Mouse (Mus musculus): ENCODE results near the gene Glis1. TPM values are rescaled to one million over a fixed set of nuclear protein-coding genes. Genes with fewer than 3 reads are reported as not detected.

The Glis1 gene
- polyA plus RNA-seq, 1 experiment = 2.8 TPM

DNA sequence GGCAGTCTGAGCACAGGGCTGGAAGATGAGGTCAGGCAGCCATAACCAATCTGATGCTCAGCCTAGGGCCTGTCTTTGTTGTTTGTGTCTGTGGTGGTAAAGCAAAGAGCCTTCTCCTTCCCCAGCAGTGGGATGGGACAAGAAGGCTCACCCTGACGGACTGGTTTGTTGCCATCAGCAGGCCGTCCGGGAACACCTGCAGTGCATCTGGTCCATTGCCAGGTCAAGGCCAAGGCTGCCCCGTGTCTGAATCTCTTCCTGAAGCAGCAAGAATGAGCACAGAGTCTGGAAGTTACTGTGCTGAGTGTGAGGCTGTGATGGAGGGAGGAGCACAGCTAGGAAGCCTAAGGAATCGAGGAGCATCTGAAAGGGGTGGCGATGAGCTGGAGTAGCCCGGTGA lies 168.8 kb downstream of the Glis1 start:
- H3K27ac ChIP-seq (ENCODE audit: control insufficient read depth, insufficient read depth, low read depth, low read length) = no peak overlapping the region
- H3K4me1 ChIP-seq (ENCODE audit: control insufficient read depth, insufficient read depth, low read length) = no peaks in the 10 kb centered on the region
- no peak overlapping the region for H3K4me3 ChIP-seq (ENCODE audit: control insufficient read depth, low read depth, low read length)
- no peaks in the 10 kb centered on the region for H3K36me3 ChIP-seq (ENCODE audit: control insufficient read depth, insufficient read depth, low read length)
- H3K27me3 ChIP-seq (ENCODE audit: control insufficient read depth, insufficient read depth, low read length) = no peaks in the 10 kb centered on the region
- TF ChIP-seq CTCF (IDR thresholded peaks at IDR 0.05; ENCODE audit: control insufficient read depth, insufficient read depth, insufficient replicate concordance, low read depth, low read length) (no peak), POLR2A (IDR thresholded peaks at IDR 0.05; ENCODE audit: control insufficient read depth, low read depth, low read length) (no peak)

DNA sequence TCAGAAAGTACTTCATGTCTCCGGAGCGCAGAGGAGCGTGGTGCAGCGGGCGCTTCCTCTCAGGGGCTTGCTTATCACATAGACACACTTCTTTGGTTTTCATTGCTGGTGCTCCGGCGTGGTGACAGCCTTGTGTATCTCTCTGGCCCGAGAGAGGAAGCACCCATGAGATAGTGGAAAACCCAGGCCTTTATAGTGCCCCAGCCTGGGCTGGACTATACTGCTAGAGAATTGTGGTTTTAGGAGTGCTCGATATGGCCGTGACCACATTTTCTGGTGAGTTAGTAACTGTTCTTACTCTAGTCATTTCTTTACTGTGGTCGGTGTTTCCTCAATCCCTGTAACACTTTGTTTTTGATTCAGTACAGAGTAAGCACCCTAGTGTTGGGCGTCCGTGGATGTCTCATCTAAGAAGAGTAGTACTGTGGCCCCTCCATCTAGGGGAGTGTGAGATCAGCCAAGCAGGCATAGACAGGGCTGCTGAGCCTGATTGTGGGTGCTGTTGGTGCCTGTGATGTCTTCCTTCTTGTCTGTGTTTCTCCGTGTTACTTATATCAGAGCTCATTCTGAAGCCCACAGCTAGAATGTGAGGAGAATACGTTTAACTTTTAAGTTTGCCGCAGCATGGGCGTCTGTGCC lies 171.7 kb downstream of the Glis1 start:
- no peak for TF ChIP-seq CTCF (IDR thresholded peaks at IDR 0.05; ENCODE audit: control insufficient read depth, insufficient read depth, insufficient replicate concordance, low read depth, low read length)
- TF ChIP-seq POLR2A (IDR thresholded peaks at IDR 0.05; ENCODE audit: control insufficient read depth, low read depth, low read length) = no peak
- Histone ChIP-seq H3K4me1 (ENCODE audit: control insufficient read depth, insufficient read depth, low read length) (no peaks in the 10 kb centered on the region), H3K36me3 (ENCODE audit: control insufficient read depth, insufficient read depth, low read length) (no peaks in the 10 kb centered on the region), H3K27ac (ENCODE audit: control insufficient read depth, insufficient read depth, low read depth, low read length) (no peak overlapping the region), H3K27me3 (ENCODE audit: control insufficient read depth, insufficient read depth, low read length) (no peaks in the 10 kb centered on the region), H3K4me3 (ENCODE audit: control insufficient read depth, low read depth, low read length) (no peak overlapping the region)

DNA sequence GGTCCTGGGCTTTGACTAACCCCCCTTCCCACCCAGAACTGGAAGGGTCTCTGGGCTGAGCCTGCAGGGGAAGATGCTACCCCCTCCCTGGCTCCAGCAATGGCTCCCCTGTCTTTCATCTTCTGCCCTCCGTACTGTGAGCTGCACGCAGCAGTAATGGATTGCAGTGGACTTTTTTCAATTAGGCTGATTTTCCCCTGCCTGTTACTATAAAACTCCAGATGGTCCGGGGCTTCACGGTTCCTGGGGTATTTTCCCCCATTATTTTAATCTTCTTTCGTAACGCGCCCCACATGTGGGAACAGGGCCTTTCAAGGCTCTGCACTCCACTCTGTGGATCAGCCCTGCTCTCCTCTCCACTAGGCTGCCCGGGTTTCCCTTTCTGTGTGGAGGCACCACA lies 175.4 kb downstream of the Glis1 start:
- no peaks in the 10 kb centered on the region for H3K27me3 ChIP-seq (ENCODE audit: control insufficient read depth, insufficient read depth, low read length)
- H3K4me1 ChIP-seq (ENCODE audit: control insufficient read depth, insufficient read depth, low read length) = no peaks in the 10 kb centered on the region
- no peak overlapping the region for H3K27ac ChIP-seq (ENCODE audit: control insufficient read depth, insufficient read depth, low read depth, low read length)
- TF ChIP-seq CTCF (IDR thresholded peaks at IDR 0.05; ENCODE audit: control insufficient read depth, insufficient read depth, insufficient replicate concordance, low read depth, low read length) (no peak), POLR2A (IDR thresholded peaks at IDR 0.05; ENCODE audit: control insufficient read depth, low read depth, low read length) (no peak)
- no peaks in the 10 kb centered on the region for H3K36me3 ChIP-seq (ENCODE audit: control insufficient read depth, insufficient read depth, low read length)
- no peak overlapping the region for H3K4me3 ChIP-seq (ENCODE audit: control insufficient read depth, low read depth, low read length)

DNA sequence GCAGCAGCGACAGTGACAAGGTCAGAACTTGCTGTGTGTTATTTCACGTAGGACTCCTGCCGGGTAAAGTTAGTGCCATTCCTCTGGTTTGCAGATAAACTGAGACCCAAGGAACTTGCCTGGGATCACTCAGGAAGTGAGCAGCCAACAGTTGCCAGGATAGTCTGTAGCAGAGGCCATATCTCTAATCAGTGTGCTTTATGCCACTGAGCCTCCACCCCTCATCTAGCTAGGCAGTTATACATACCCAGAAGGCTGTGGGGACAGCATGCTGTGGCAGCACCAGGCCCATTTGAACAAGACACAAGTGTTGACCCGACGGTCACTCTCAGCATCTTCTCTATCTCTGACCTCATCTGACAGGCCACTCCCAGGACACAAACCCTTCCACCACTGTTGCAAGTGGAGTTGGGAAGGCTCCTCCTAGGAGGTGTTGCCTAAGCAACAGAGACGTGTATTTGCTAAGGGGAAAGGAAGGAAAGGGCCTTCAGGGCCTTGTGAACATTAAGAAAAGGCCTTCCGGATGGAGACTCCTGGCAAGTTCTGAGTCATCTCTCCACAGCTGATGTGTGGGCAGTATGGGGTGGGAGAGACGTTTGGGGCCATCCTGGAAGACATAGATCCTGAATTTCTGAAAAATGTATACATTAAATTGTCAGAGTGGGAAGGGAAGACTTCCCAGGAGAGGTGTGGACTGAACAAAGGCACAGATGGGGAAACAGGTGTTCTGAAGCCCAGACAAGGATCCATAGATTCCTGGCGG lies 177.7 kb downstream of the Glis1 start:
- Histone ChIP-seq H3K27ac (ENCODE audit: control insufficient read depth, insufficient read depth, low read depth, low read length) (no peak overlapping the region), H3K4me3 (ENCODE audit: control insufficient read depth, low read depth, low read length) (no peak overlapping the region), H3K4me1 (ENCODE audit: control insufficient read depth, insufficient read depth, low read length) (no peaks in the 10 kb centered on the region), H3K36me3 (ENCODE audit: control insufficient read depth, insufficient read depth, low read length) (no peaks in the 10 kb centered on the region), H3K27me3 (ENCODE audit: control insufficient read depth, insufficient read depth, low read length) (no peaks in the 10 kb centered on the region)
- TF ChIP-seq CTCF (IDR thresholded peaks at IDR 0.05; ENCODE audit: control insufficient read depth, insufficient read depth, insufficient replicate concordance, low read depth, low read length) (no peak), POLR2A (IDR thresholded peaks at IDR 0.05; ENCODE audit: control insufficient read depth, low read depth, low read length) (no peak)

DNA sequence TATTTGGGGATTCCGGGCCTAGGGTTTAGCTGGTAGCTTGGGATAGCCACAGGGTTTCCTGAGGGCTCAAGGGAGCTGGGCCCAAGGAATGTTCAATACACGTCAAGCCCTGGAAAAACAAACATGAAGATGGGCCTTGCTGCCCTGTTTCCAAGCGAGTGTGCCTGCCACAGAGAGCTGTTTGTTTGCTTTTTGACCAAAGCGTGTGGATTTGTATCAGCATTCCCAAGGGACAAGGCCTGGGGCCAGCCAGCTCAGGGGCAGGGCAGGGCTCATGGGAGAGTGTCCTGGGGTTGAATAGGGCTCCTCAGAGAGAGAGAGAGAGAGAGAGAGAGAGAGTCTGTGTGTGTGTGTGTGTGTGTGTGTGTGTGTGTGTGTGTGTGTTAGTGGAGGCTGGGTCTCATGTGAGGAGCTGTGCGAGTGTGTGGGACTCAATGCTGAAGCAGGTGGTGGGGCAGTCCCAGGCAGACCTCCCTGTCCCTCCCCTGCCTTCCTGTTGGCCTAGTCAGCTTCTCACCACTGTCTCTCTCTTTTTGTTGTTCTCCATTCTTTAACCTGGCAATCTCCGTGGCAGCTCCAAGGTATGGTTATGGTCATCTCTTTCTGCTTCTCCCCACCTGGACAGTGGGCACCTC lies 183.3 kb downstream of the Glis1 start:
- Histone ChIP-seq H3K4me3 (ENCODE audit: control insufficient read depth, low read depth, low read length) (no peak overlapping the region), H3K27ac (ENCODE audit: control insufficient read depth, insufficient read depth, low read depth, low read length) (no peak overlapping the region), H3K4me1 (ENCODE audit: control insufficient read depth, insufficient read depth, low read length) (no peaks in the 10 kb centered on the region), H3K36me3 (ENCODE audit: control insufficient read depth, insufficient read depth, low read length) (no peaks in the 10 kb centered on the region), H3K27me3 (ENCODE audit: control insufficient read depth, insufficient read depth, low read length) (no peaks in the 10 kb centered on the region)
- TF ChIP-seq POLR2A (IDR thresholded peaks at IDR 0.05; ENCODE audit: control insufficient read depth, low read depth, low read length) (no peak), CTCF (IDR thresholded peaks at IDR 0.05; ENCODE audit: control insufficient read depth, insufficient read depth, insufficient replicate concordance, low read depth, low read length) (no peak)

DNA sequence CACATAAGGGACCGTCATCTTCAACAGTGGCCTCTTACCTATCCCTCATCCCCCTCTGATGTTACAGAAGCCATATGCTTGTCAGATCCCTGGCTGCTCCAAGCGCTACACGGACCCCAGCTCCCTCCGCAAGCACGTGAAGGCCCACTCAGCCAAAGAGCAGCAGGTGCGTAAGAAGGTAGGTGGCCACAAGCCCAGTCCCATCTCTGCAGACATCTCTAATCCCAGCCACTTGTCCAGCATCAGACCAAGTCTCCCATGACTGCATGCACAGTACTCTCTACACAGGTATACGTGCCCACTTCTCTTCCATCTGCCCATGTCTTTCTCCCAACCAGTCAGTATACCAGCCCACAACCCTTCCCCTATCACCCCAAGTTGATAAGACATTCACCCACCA lies 185.1 kb downstream of the Glis1 start:
- no peak overlapping the region for H3K4me3 ChIP-seq (ENCODE audit: control insufficient read depth, low read depth, low read length)
- no peak overlapping the region for H3K27ac ChIP-seq (ENCODE audit: control insufficient read depth, insufficient read depth, low read depth, low read length)
- H3K4me1 ChIP-seq (ENCODE audit: control insufficient read depth, insufficient read depth, low read length) = no peaks in the 10 kb centered on the region
- no peaks in the 10 kb centered on the region for H3K36me3 ChIP-seq (ENCODE audit: control insufficient read depth, insufficient read depth, low read length)
- TF ChIP-seq CTCF (IDR thresholded peaks at IDR 0.05; ENCODE audit: control insufficient read depth, insufficient read depth, insufficient replicate concordance, low read depth, low read length) (no peak), POLR2A (IDR thresholded peaks at IDR 0.05; ENCODE audit: control insufficient read depth, low read depth, low read length) (no peak)
- no peaks in the 10 kb centered on the region for H3K27me3 ChIP-seq (ENCODE audit: control insufficient read depth, insufficient read depth, low read length)

DNA sequence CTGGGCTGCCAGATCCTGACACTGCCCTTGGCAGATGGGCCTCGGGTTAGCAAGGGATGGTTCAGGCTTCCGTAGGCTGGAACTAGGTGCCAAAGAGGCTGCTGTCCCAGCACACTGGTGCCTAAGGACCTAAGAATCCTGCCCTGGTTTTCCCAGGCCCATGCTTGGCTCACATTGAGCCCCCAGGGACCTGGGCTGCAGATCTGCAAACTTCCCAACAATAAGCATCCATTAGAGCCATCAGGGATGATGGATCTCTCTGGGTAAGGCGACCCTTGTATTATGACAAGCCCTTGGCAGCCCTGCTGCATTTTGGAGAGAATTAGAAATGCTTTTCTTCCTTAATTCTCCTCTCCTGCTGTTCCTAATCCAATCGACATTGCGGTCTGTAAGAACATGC lies 187.0 kb downstream of the Glis1 start:
- TF ChIP-seq POLR2A (IDR thresholded peaks at IDR 0.05; ENCODE audit: control insufficient read depth, low read depth, low read length) (no peak), CTCF (IDR thresholded peaks at IDR 0.05; ENCODE audit: control insufficient read depth, insufficient read depth, insufficient replicate concordance, low read depth, low read length) (no peak)
- no peaks in the 10 kb centered on the region for H3K27me3 ChIP-seq (ENCODE audit: control insufficient read depth, insufficient read depth, low read length)
- H3K36me3 ChIP-seq (ENCODE audit: control insufficient read depth, insufficient read depth, low read length) = no peaks in the 10 kb centered on the region
- H3K4me3 ChIP-seq (ENCODE audit: control insufficient read depth, low read depth, low read length) = no peak overlapping the region
- no peaks in the 10 kb centered on the region for H3K4me1 ChIP-seq (ENCODE audit: control insufficient read depth, insufficient read depth, low read length)
- no peak overlapping the region for H3K27ac ChIP-seq (ENCODE audit: control insufficient read depth, insufficient read depth, low read depth, low read length)

All from testis, adult 2 months (tissue).